Mouse (Mus musculus) layer of hippocampus, postnatal 14 days (tissue): ENCODE results near the gene Pla2g4c. TPM values are rescaled to one million over a fixed set of nuclear protein-coding genes. Genes with fewer than 3 reads are reported as not detected.
A peak's percentile ranks its signal among the peaks of the same experiment; 100 is the strongest.

Experiments used
- DNase-seq, 2 experiments: peaks; one replicate each; pipeline ENCODE4 v3.0.0; 2021 to 2022; ENCODE audit warnings: low spot score in 2 of 2, mixed read lengths in 1 of 2
- total RNA-seq, 2 experiments: library from RNA; stranded (reverse); gene quantifications; 2 replicates each; pipeline ENCODE4 v1.2.3; 2021

Gene Pla2g4c
- total RNA-seq, 2 experiments from 2014 or later: 0.41 to 0.48 TPM

- peak in 1 of 2 experiments; percentile 11 for DNase-seq
Measured at GRCm38 (mm10) chr7:13355943-13356342, 31.5 kb downstream of the Pla2g4c start.

GRCm38 (mm10) chr7:13380588-13380987 lies 56.1 kb downstream of the Pla2g4c start:
- DNase-seq: no peak

- DNase-seq: no peak
Measured at GRCm38 (mm10) chr7:13397832-13398231, 73.4 kb downstream of the Pla2g4c start, which contains the start of gene Cabp5. Gene Cabp5 (plus strand): TSS chr7:13398132.

Other genes starting within 250 kb of the Pla2g4c start
- not detected for gene Vmn1r85, start 229.5 kb upstream of the Pla2g4c start, total RNA-seq
- gene Vmn1r86, start 204.7 kb upstream of the Pla2g4c start, total RNA-seq: not detected
- gene Vmn1r87, start 184.5 kb upstream of the Pla2g4c start, total RNA-seq: not detected
- gene Vmn1r88, start 165.1 kb upstream of the Pla2g4c start, total RNA-seq: under 1 TPM; 0.21 to 0.23 TPM
- not detected for gene Vmn1r89, start 111.6 kb upstream of the Pla2g4c start, total RNA-seq
- gene Lig1, start 47.4 kb upstream of the Pla2g4c start, total RNA-seq: 1 to 10 TPM; 7.1 to 9.5 TPM
- gene Zswim9, start 45.9 kb upstream of the Pla2g4c start, total RNA-seq: 10 to 100 TPM; 12.0 to 12.2 TPM
- gene Cabp5, start 73.5 kb downstream of the Pla2g4c start, total RNA-seq: under 1 TPM in 1 of 2 experiments, not detected in 1; 0.18 TPM
- gene Bsph1, start 126.2 kb downstream of the Pla2g4c start, total RNA-seq: not detected
- gene Bsph2, start 246.4 kb downstream of the Pla2g4c start, total RNA-seq: not detected